Mouse (Mus musculus) stomach, embryonic 14.5 days (tissue): Measurements from ENCODE around the gene Rcan2. TPM values are rescaled to one million over a fixed set of nuclear protein-coding genes. Genes with fewer than 3 reads are reported as not detected.
A peak's percentile ranks its signal among the peaks of the same experiment; 100 is the strongest.

ENCODE experiments used
- ATAC-seq: fragments of 200-750 bp; cut with Nextera tagmentation; 2 replicates; pipeline ENCODE4 v1.8.0; 2017; ENCODE audit warnings: low read depth, moderate TSS enrichment; ENCODE audit not compliant: insufficient number of reproducible peaks, insufficient read depth, low FRiP score
- H3K27ac ChIP-seq: fragments of 300-500 bp; sonication (generic); 2 replicates; pipeline ENCODE4 v1.5.1; 2014; ENCODE audit warnings: mild to moderate bottlenecking, low read length, moderate library complexity, mixed read lengths
- H3K27me3 ChIP-seq: fragments of 300-500 bp; sonication (generic); 2 replicates; pipeline ENCODE4 v1.6.1; 2014; ENCODE audit warnings: low read length, control low read depth, mixed read lengths; ENCODE audit not compliant: control insufficient read depth, insufficient read depth
- H3K36me3 ChIP-seq: fragments of 300-500 bp; sonication (generic); 2 replicates; pipeline ENCODE4 v1.6.1; 2014; ENCODE audit warnings: mild to moderate bottlenecking, control low read depth, low read length, moderate library complexity, mixed read lengths; ENCODE audit not compliant: control insufficient read depth, insufficient read depth
- H3K4me1 ChIP-seq: fragments of 300-500 bp; sonication (generic); 2 replicates; pipeline ENCODE4 v1.6.1; 2014; ENCODE audit warnings: low read length, control low read depth, mixed read lengths; ENCODE audit not compliant: control insufficient read depth, insufficient read depth
- H3K4me2 ChIP-seq: fragments of 300-500 bp; sonication (generic); replicated peaks from 2 replicates; pipeline ENCODE4 v1.6.1; 2014; ENCODE audit warnings: low read depth, low read length, control low read depth
- H3K4me3 ChIP-seq: fragments of 300-500 bp; sonication (generic); 2 replicates; pipeline ENCODE4 v1.5.1; 2014; ENCODE audit warnings: low read depth, low read length, control low read depth
- H3K9ac ChIP-seq: fragments of 300-500 bp; sonication (generic); replicated peaks from 2 replicates; pipeline ENCODE4 v1.6.1; 2014; ENCODE audit warnings: low read depth, mild to moderate bottlenecking, control low read depth, low read length, moderate library complexity, mixed read lengths
- H3K9me3 ChIP-seq: fragments of 300-500 bp; sonication (generic); 2 replicates; pipeline ENCODE4 v1.6.1; 2016; ENCODE audit warnings: low read depth, low read length, control low read depth; ENCODE audit not compliant: control insufficient read depth
- WGBS: fragments of 180-500 bp; shearing (Covaris S2); extraction: QIAGEN DNeasy Blood & Tissue Kit; methylation state at CpG from one replicate; pipeline ENCODE4 v1.1.7; 2014; 5-methylcytosine and 5-hydroxymethylcytosine counted together
- polyA plus RNA-seq: library from polyadenylated mRNA; unstranded; fragments of >200 nt; fragmentation: Nextera tagmentation; extraction: Ambion mirVana; gene quantifications from 2 replicates; pipeline ENCODE4 v1.2.1, GENCODE M21; 2014

Gene Rcan2
- polyA plus RNA-seq: 10.1 and 11.0 TPM in 2 replicates

DNA sequence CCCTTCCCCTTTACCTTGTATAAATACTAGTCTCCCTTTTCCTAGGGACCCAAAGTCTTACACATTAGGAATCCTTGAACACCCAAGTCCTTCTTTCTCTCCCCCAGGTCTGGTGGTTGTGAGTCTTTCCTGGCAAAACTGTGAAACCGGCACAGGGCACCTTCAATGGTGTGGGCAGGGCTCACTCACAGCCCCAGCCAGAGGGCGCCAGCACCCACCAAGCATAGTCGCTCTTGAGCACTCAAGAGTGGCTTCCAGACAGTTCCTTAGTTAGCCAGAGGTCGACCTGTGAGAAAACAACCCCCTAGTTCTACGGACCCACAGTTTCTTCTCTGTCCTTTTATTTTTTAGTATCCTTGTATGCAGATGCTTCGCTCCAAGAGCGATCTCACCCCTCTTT, at the start of gene Rcan2:
Gene Rcan2 (plus strand): TSS at position 275 of the 400 bp plus-strand sequence.
- H3K4me2 ChIP-seq: peak within 1 kb of the TSS; percentile 92
- peak within 1 kb of the TSS; percentile 38; the same call in 1 of the 2 replicates for H3K9ac ChIP-seq
- ATAC-seq: no peak
- no peaks in the 10 kb centered on the region for H3K4me1 ChIP-seq
- peak within 1 kb of the TSS; percentile 66 for H3K4me3 ChIP-seq
- 3% methylated on average over 7 of the region's 7 CpGs for WGBS
- H3K9me3 ChIP-seq: no peaks in the 10 kb centered on the region
- no peaks in the 10 kb centered on the region for H3K36me3 ChIP-seq
- H3K27me3 ChIP-seq: no peaks in the 10 kb centered on the region
- H3K27ac ChIP-seq: 0 out of 2 replicates have a peak within 1 kb of the TSS, but pooled peaks have one; percentile 21

DNA sequence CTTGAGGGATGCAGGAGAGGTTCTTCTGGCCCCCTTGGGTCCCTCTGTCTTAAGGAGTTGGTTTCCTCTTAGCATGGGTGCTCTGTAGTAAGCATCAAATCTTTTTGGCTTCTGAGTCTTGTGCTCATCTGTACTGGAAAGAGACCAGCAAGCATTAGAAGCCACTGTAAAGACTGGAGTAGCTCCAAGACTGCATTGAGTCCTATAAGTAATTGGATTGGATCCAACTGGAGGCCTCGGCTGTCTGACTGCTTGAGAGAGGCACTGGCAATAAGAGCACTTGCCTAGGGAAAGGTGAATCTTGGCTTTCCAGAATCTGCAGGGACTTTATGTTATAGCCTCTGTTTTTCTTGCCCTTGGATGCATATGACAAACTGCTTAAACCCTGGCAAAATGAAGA, 48.3 kb upstream of the Rcan2 start:
- Histone ChIP-seq H3K9me3 (no peaks in the 10 kb centered on the region), H3K4me1 (0 out of 2 replicates have a peak, but pooled peaks cover 3% of the 10 kb centered on the region), H3K36me3 (no peaks in the 10 kb centered on the region), H3K27me3 (no peaks in the 10 kb centered on the region), H3K9ac (no peak overlapping the region), H3K4me3 (no peak overlapping the region), H3K27ac (no peak overlapping the region), H3K4me2 (no peak overlapping the region)
- 37% methylated on average over 1 of the region's 1 CpGs for WGBS
- no peak for ATAC-seq

GRCm38 (mm10) chr17:43754687-43755086, 46.5 kb upstream of the Rcan2 start:
- H3K9ac ChIP-seq: no peak overlapping the region
- no peak overlapping the region for H3K4me2 ChIP-seq
- no peak overlapping the region for H3K27ac ChIP-seq
- ATAC-seq: no peak
- no peaks in the 10 kb centered on the region for H3K9me3 ChIP-seq
- peaks cover 11% of the 10 kb centered on the region; the same call in 1 of the 2 replicates for H3K4me1 ChIP-seq
- no peaks in the 10 kb centered on the region for H3K27me3 ChIP-seq
- no peaks in the 10 kb centered on the region for H3K36me3 ChIP-seq
- no peak overlapping the region for H3K4me3 ChIP-seq
- 62% methylated on average over 5 of the region's 5 CpGs for WGBS

DNA sequence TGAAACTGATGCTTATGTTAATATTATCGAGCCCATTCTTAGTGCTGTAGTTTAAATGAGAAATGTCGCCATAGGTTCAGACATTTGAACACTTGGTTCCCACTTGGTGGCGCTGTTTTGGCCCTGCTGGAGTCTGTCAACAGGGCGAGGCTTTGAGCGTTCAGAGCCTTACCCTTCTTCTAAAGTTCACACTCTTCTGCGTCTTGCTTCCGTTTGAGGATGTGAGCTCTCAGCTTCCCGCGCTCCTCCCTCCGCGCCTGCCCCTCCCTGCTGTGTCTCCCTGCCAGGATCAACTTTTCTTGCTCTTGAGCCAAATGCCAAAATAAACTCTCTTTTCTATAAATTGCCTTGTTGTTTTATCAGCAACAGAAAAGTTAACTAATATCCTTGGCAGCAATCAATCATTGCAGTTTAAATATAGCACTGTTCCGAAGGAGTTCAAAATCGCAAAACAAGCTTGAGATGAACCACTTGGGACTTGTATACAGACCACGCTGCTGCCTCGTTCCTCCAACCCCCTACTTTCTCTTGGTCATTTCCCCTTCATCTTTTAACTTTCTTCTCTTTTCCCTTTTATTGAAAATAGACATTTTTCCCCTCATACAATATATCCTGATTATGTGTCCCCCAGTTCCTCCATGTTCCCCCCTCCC, 42.4 kb upstream of the Rcan2 start:
- no peaks in the 10 kb centered on the region for H3K27me3 ChIP-seq
- H3K27ac ChIP-seq: no peak overlapping the region

DNA sequence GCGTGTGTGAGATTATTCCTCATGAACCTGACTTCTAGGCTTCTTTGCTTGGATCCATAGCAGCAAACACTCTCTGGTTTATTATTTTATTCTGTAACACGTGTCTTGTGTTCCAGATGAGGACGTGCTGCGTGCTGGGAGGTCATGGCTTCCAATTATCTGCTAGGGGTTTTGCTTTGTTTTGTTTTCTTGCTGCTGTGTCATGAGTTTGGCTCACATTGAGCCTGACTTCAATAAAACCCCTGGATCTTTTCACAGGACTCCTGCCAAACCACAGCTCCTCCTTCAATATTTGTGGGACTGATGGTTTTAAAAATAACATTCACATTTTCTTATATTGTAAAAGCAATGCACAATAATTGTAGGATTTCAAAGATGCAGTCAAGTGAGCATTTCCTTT, 16.6 kb upstream of the Rcan2 start:
- no peaks in the 10 kb centered on the region for H3K27me3 ChIP-seq
- no peaks in the 10 kb centered on the region for H3K36me3 ChIP-seq
- no peaks in the 10 kb centered on the region for H3K9me3 ChIP-seq
- H3K9ac ChIP-seq: no peak overlapping the region
- no peak overlapping the region for H3K4me3 ChIP-seq
- 61% methylated on average over 4 of the region's 4 CpGs for WGBS
- no peak for ATAC-seq
- H3K4me1 ChIP-seq: no peaks in the 10 kb centered on the region
- no peak overlapping the region for H3K27ac ChIP-seq
- H3K4me2 ChIP-seq: no peak overlapping the region

More for the DNA sequence above, 42.4 kb upstream of the Rcan2 start:
- WGBS: 23% methylated on average over 15 of the region's 15 CpGs
- peak; percentile 72; the same call in 1 of the 2 replicates for ATAC-seq
- Histone ChIP-seq H3K4me2 (peak overlapping the region; percentile 17; the same call in 1 of the 2 replicates), H3K4me3 (no peak overlapping the region), H3K9ac (no peak overlapping the region), H3K9me3 (no peaks in the 10 kb centered on the region), H3K36me3 (no peaks in the 10 kb centered on the region), H3K4me1 (peaks cover 8% of the 10 kb centered on the region; the same call in 1 of the 2 replicates)

- 91% methylated on average over 5 of the region's 5 CpGs for WGBS
- Histone ChIP-seq H3K9me3 (no peaks in the 10 kb centered on the region), H3K36me3 (no peaks in the 10 kb centered on the region), H3K27ac (no peak overlapping the region), H3K4me3 (no peak overlapping the region), H3K9ac (no peak overlapping the region), H3K27me3 (no peaks in the 10 kb centered on the region), H3K4me2 (no peak overlapping the region), H3K4me1 (no peaks in the 10 kb centered on the region)
- ATAC-seq: no peak
Measured at GRCm38 (mm10) chr17:43788222-43788621, 12.9 kb upstream of the Rcan2 start.

- Histone ChIP-seq H3K4me1 (no peaks in the 10 kb centered on the region), H3K27me3 (no peaks in the 10 kb centered on the region), H3K4me3 (no peak overlapping the region), H3K27ac (no peak overlapping the region), H3K36me3 (no peaks in the 10 kb centered on the region), H3K4me2 (no peak overlapping the region), H3K9ac (no peak overlapping the region), H3K9me3 (no peaks in the 10 kb centered on the region)
- ATAC-seq: no peak
Measured at GRCm38 (mm10) chr17:43789376-43789775, 11.8 kb upstream of the Rcan2 start.

GRCm38 (mm10) chr17:43791751-43792150, 9.4 kb upstream of the Rcan2 start:
- Histone ChIP-seq H3K4me3 (no peak overlapping the region), H3K36me3 (no peaks in the 10 kb centered on the region), H3K4me2 (no peak overlapping the region), H3K4me1 (no peaks in the 10 kb centered on the region), H3K9ac (no peak overlapping the region), H3K27me3 (no peaks in the 10 kb centered on the region), H3K27ac (no peak overlapping the region), H3K9me3 (no peaks in the 10 kb centered on the region)
- ATAC-seq: no peak
- WGBS: 85% methylated on average over 3 of the region's 3 CpGs
